Mouse (Mus musculus) heart, adult 2 months (tissue): ENCODE data around the gene Kazn. TPM values are rescaled to one million over a fixed set of nuclear protein-coding genes. Genes with fewer than 3 reads are reported as not detected.

ENCODE experiments used
- DNase-seq, 2 experiments: peaks; one replicate each; pipeline ENCODE4 v3.0.0; 2021
- H3K27ac ChIP-seq: fragments of 200-600 bp; 2 replicates; pipeline ENCODE4 v1.8.1; 2022
- H3K27me3 ChIP-seq: fragments of 200-500 bp; 2 replicates; pipeline ENCODE4 v1.6.1; 2012; ENCODE audit warnings: mild to moderate bottlenecking, low read length, inconsistent platforms, mixed read lengths; ENCODE audit not compliant: control insufficient read depth, insufficient read depth
- H3K36me3 ChIP-seq: fragments of 200-500 bp; 2 replicates; pipeline ENCODE4 v1.6.1; 2012; ENCODE audit warnings: low read length, inconsistent platforms; ENCODE audit not compliant: control insufficient read depth, insufficient read depth
- H3K4me1 ChIP-seq: fragments of 200-500 bp; 2 replicates; pipeline ENCODE4 v1.6.1; 2011; ENCODE audit warnings: low read length; ENCODE audit not compliant: control insufficient read depth, insufficient read depth
- H3K4me3 ChIP-seq: fragments of 200-600 bp; 2 replicates; pipeline ENCODE4 v1.8.1; 2022
- H3K79me2 ChIP-seq: fragments of 200-500 bp; replicated peaks from 2 replicates; pipeline ENCODE4 v1.6.1; 2012; ENCODE audit warnings: mild to moderate bottlenecking, inconsistent platforms, low read length, moderate library complexity, mixed read lengths; ENCODE audit not compliant: control insufficient read depth, insufficient read depth
- H3K9ac ChIP-seq: fragments of 200-500 bp; 2 replicates; pipeline ENCODE4 v1.6.1; 2012; ENCODE audit warnings: low read depth, mild to moderate bottlenecking, control low read depth, inconsistent platforms, low read length, mixed read lengths
- CTCF ChIP-seq: fragments of 200-600 bp; IDR thresholded peaks from 2 replicates; pipeline ENCODE4 v1.8.1; 2022; ENCODE audit warnings: antibody characterized with exemption, mild to moderate bottlenecking, moderate library complexity
- EP300 ChIP-seq: fragments of 200-500 bp; IDR thresholded peaks from 2 replicates; pipeline ENCODE4 v1.6.1; 2011; ENCODE audit warnings: low read depth, low read length, control low read depth; ENCODE audit not compliant: insufficient read depth
- POLR2A ChIP-seq: fragments of 200-500 bp; IDR thresholded peaks from 2 replicates; pipeline ENCODE4 v1.6.1; 2011; ENCODE audit warnings: mild to moderate bottlenecking, low read depth, low read length, control low read depth; ENCODE audit not compliant: insufficient read depth
- WGBS: fragments of 180-500 bp; shearing (Covaris S2); methylation state at CpG from one replicate; pipeline ENCODE4 v1.1.7; 2018; 5-methylcytosine and 5-hydroxymethylcytosine counted together
- intact Hi-C: fragments of 180-260 bp; cut with DNase I; formaldehyde crosslinking; loops from one replicate; pipeline ENCODE4 v1.15.1; 2025
- polyA plus RNA-seq: library from polyadenylated mRNA; depleted of rRNA; stranded (reverse); fragments of >200 nt; gene quantifications from 2 replicates; pipeline ENCODE4 v1.2.3, GENCODE M21; 2012
- total RNA-seq, 2 experiments: library from RNA; stranded (reverse); gene quantifications; 2 replicates each; pipeline ENCODE4 v1.2.3; 2021

Gene Kazn
- total and polyA plus RNA-seq, 3 experiments: 2.4 to 5.7 (median 3.4) TPM

DNA sequence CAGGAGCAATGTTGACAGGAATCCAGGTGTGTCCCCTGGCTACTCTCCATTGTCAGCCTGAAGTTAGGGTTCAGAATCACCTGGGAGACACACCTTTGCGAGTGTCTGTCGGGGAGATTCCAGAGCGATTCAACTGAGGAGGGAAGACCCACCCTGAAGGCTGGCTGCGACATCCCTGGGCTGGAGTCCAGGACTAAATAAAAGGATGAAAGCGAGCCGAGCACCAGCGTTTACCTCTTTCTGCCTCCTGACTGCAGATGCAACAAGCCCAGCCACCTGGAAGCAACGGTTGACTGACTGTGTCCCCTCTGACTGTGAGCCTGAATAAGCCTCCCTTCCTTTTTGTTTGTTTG is 179.4 kb downstream of the Kazn start:
- Histone ChIP-seq H3K4me3 (no peak overlapping the region), H3K36me3 (no peaks in the 10 kb centered on the region), H3K27ac (no peak overlapping the region), H3K9ac (no peak overlapping the region), H3K4me1 (peaks cover 6% of the 10 kb centered on the region), H3K27me3 (no peaks in the 10 kb centered on the region), H3K79me2 (no peaks in the 10 kb centered on the region)
- 83% methylated on average over 8 of the region's 8 CpGs for WGBS
- DNase-seq: no peak
- TF ChIP-seq CTCF (no peak), EP300 (no peak), POLR2A (no peak)
- intact Hi-C loops: no loop called here

DNA sequence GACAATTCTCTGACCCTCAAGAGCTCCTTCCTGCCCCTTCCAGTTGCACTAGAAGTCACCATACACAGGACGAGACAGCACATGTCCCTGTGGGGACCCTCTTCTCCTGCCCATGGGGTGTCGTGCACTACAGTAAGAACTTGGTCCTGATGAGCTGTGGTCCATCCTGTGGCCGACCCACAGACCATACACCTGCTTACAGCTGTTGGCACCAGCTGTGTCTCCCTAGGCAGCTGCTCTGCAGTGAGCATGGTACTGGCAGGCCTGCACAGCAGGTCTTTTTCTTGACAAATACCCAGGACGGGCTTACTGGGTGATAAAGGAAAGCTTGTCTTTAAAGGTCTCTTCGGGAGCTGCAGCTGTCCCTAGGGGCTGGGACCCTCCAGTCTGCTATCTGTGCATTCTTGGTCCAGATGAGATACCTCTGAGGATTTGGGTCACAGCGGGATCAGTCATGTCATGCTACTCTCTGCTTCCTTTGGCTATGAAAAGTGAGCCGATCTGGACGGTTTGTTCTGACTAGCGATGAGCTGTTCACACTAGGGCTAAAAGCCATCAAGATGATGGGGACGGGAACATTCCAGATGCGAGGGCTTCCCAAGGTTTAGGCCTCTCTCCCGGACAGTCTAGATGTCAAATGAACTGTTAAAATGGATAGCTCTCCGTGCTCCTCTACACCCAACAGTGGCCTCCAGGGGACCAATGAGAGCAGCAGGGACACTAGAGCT is 179.9 kb downstream of the Kazn start:
- TF ChIP-seq CTCF: no peak
- no peak for TF ChIP-seq POLR2A
- TF ChIP-seq EP300: no peak
- Histone ChIP-seq H3K36me3 (no peaks in the 10 kb centered on the region), H3K4me3 (no peak overlapping the region), H3K27ac (no peak overlapping the region), H3K4me1 (peaks cover 6% of the 10 kb centered on the region), H3K79me2 (no peaks in the 10 kb centered on the region), H3K27me3 (no peaks in the 10 kb centered on the region), H3K9ac (no peak overlapping the region)
- WGBS: 66% methylated on average over 13 of the region's 13 CpGs
- DNase-seq: no peak
- intact Hi-C loops: no loop called here

DNA sequence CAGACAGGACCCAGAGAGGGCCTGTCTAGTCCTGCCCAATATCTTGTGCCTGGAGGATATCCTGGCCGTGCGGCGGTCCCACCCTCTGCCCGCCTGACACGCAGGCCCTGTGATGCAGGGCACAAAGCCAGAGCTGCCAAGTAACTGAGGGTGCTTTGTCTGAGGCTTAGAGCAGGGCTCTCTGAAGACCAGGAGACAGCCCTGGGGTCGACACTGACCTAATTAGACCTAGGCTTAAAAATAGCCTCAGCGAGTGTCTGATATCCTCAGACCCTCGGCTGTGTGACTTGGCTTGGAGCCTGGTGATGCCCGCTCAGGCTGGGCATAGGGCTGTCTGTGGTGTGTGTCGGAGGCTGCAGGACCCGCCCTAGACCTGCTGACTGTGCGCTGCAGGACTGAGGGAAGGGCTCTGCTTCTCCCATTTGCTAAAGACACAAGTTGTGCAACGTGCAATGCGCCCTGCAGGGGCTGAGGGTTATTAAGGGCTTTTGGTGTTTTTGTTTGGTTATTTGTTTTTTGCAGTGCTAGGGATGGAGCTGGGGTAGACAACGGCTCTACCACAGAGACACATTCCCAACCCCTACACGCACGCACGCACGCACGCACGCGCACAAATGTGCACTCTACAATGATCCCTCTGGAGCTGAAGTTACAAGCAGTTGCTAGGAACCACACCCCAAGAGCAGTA is 181.5 kb downstream of the Kazn start:
- H3K27me3 ChIP-seq: no peaks in the 10 kb centered on the region
- intact Hi-C loops: no loop called here
- no peaks in the 10 kb centered on the region for H3K36me3 ChIP-seq
- H3K9ac ChIP-seq: no peak overlapping the region
- WGBS: 66% methylated on average over 22 of the region's 22 CpGs
- DNase-seq: peak; percentile 52 to 72
- H3K4me1 ChIP-seq: peaks cover 9% of the 10 kb centered on the region
- H3K27ac ChIP-seq: peak overlapping the region; percentile 33; the same call in 1 of the 2 replicates
- H3K79me2 ChIP-seq: no peaks in the 10 kb centered on the region
- H3K4me3 ChIP-seq: no peak overlapping the region
- TF ChIP-seq EP300 (0 out of 2 replicates have a peak, but pooled peaks have one; percentile 36), CTCF (no peak), POLR2A (no peak)

DNA sequence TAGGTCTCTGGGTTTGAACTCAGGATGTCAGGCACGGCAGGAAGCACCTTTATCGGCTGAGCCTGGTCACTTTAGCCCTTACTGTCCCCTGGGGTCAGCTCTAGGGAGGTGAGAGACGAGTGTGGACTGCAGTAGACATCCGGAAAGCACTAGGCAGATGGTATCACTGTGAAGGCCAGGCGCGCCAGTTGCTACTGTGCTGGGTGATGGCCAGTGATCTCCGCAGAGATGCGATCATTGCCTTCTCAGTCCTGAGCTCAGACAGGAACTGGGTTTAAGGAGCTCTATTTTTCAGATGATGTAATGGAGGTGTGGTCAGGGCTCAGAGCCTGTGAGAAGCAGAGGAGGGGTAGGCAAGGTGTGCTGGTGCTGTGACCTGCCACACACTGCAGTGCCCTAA is 183.6 kb downstream of the Kazn start:
- no peak for TF ChIP-seq CTCF
- TF ChIP-seq POLR2A: no peak
- TF ChIP-seq EP300: no peak
- Histone ChIP-seq H3K79me2 (no peaks in the 10 kb centered on the region), H3K27ac (no peak overlapping the region), H3K36me3 (no peaks in the 10 kb centered on the region), H3K27me3 (no peaks in the 10 kb centered on the region), H3K9ac (no peak overlapping the region), H3K4me3 (no peak overlapping the region), H3K4me1 (peaks cover 7% of the 10 kb centered on the region)
- 68% methylated on average over 8 of the region's 8 CpGs for WGBS
- intact Hi-C loops: no loop called here
- no peak for DNase-seq

DNA sequence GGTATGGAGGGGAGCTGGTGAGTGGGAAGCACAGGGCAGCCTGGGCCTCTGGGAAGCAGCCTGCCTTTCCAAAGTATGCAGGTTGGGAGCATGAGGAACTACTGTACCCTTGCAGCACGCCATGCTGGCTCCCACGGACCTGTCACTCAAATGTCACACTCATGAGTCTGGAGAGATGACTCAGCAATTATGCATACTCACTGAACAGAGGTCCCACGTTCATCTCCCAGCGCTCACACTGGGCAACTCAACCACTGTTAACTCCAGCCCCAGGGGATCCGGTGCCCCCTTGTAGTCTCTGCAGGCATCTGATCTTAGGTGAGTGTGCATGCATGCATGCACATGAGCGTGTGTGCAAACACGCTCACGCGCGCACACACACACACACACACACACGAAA is 184.6 kb downstream of the Kazn start:
- DNase-seq: no peak
- H3K36me3 ChIP-seq: no peaks in the 10 kb centered on the region
- intact Hi-C loops: no loop called here
- WGBS: 87% methylated on average over 11 of the region's 11 CpGs
- H3K4me3 ChIP-seq: no peak overlapping the region
- H3K4me1 ChIP-seq: peaks cover 5% of the 10 kb centered on the region
- TF ChIP-seq EP300: no peak
- no peak for TF ChIP-seq POLR2A
- no peak for TF ChIP-seq CTCF
- H3K27me3 ChIP-seq: no peaks in the 10 kb centered on the region
- no peak overlapping the region for H3K9ac ChIP-seq
- H3K79me2 ChIP-seq: no peaks in the 10 kb centered on the region
- peak overlapping the region; percentile 72 for H3K27ac ChIP-seq
